Mouse (Mus musculus) ES-E14 (cell line): ENCODE results near the gene Prkcg.

Experiments used
- CHD2 ChIP-seq: IDR thresholded peaks from 2 replicates; pipeline ENCODE4 v1.6.1; 2014; ENCODE audit warnings: mild to moderate bottlenecking, low read depth, low read length, inconsistent platforms
- HCFC1 ChIP-seq: IDR thresholded peaks from 2 replicates; pipeline ENCODE4 v1.6.1; 2012; ENCODE audit warnings: low read length, inconsistent platforms, borderline replicate concordance; ENCODE audit not compliant: insufficient read depth
- ZC3H11A ChIP-seq: IDR thresholded peaks from 2 replicates; pipeline ENCODE4 v1.6.1; 2012; ENCODE audit warnings: low read depth, mild to moderate bottlenecking, inconsistent platforms, low read length, borderline replicate concordance

DNA sequence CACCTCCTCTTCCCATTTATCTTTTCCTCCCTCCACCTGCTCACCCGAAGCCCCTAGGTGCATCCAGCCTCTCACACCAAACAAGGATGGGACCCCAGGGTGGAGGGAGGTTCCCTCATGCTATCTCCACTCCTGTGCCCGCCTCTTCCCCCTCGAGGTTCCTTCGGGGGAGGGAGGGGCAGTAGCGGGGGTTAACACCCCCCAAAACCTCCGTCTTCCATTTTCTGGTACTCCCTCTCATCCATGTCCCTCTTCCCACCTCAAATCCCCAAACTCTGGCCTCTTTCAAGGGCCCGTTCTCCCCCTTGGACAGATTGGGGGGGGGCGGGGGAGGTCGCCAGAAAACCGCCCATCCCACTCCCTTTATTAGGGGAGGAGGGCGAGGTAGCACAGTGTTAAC, 78.6 kb downstream of the Prkcg start:
- no peak for TF ChIP-seq CHD2
- no peak for TF ChIP-seq ZC3H11A
- no peak for TF ChIP-seq HCFC1
